Mouse (Mus musculus): ENCODE measurements around the gene Macf1. TPM values are rescaled to one million over a fixed set of nuclear protein-coding genes. Genes with fewer than 3 reads are reported as not detected.
"Not testable (repeated sequence)": the region's sequence is repeated elsewhere in the genome, so short reads cannot be mapped to it uniquely, and the experiment has no call there.

Macf1 gene
- polyA plus RNA-seq, 1 experiment, result 90.1 TPM

DNA sequence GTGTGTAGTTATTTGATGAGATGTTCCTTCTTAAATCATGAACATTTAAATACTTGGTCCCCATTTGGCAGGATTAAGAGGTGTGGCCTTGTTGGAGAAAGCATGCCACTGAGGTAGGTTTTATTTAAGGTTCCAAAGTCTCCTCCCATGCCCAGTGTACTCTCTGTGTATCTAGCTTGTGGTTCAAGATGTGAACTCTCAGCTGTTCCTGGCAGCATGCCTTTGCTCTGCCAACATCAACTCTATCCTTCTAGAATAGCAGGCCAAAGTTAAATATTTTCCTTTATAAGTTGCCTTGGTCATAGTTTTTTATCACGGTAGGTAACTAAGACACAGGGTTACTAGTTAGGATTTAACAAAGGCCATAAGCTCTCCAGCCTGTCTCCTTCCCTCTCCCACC is 230.4 kb downstream of the Macf1 start:
- H3K27ac ChIP-seq (replicated peaks; ENCODE audit: low read depth, low read length), result no peak overlapping the region
- H3K4me3 ChIP-seq (ENCODE audit: insufficient read depth, low read depth, low read length), result no peak overlapping the region
- H3K4me1 ChIP-seq (ENCODE audit: control insufficient read depth, insufficient read depth, insufficient read length, low read length), result peaks cover 4% of the 10 kb centered on the region

DNA sequence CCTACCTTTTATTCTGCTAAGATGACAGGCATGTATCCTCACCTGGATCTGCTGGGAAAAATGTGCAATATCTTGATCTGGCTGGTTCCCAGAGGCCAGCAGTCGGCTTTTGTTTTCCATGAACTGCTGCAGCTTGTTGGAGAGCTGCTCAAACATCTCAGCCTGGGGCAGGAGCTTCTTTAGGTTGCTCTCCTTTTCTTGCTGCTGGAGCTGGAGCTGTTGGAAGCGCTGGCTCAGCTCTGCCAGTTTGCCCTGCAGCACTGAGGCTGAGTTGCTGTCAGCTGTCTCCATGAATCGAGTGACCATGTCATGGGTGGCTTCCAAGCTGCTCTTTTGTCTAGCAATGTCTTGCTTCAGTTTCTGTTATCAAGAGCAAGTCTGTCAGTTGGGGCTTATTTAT is 232.2 kb downstream of the Macf1 start:
- Histone ChIP-seq H3K4me1 (ENCODE audit: control insufficient read depth, insufficient read depth, insufficient read length, low read length) (peaks cover 4% of the 10 kb centered on the region), H3K27ac (replicated peaks; ENCODE audit: low read depth, low read length) (no peak overlapping the region), H3K4me3 (ENCODE audit: insufficient read depth, low read depth, low read length) (no peak overlapping the region)

DNA sequence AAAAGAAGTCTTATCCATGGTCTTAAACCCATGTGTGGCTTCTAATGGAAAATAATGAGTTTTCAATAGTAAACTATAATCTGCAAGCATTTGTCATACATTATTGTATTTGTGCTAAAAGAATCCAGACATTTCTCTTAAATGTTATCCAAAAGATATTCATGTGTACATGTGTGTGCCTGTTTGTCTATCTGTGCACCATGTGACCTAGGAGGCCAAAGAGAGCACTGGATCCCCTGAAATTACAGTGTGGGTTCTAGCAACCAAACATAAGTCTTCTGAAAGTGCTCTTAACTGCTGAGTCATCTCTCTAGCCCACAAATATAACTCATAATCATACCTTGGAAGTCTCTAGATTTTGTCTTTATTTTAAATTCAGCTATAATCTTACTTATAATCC is 234.9 kb downstream of the Macf1 start:
- Histone ChIP-seq H3K4me1 (ENCODE audit: control insufficient read depth, insufficient read depth, insufficient read length, low read length) (peaks cover 2% of the 10 kb centered on the region; the same call in 1 of the 2 replicates), H3K4me3 (ENCODE audit: insufficient read depth, low read depth, low read length) (no peak overlapping the region), H3K27ac (replicated peaks; ENCODE audit: low read depth, low read length) (no peak overlapping the region)

DNA sequence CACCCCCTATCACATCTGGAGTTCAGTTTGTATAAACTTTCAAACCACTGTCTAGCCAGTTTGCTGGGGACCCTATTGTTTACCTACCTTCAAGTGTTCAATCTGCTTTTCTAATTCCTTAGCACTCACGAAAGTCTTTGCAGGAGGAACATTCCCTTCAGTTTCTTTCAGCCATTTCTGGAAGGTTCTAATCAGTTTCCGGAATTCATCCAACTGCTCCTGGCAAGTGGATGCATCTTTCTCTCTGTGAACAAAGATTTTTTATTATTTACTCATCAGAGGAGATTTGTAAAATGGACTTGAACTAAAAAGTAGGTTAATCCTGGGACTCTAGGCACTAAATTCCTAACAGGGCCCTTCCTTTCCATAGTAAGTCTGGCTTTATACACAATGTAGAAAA is 236.1 kb downstream of the Macf1 start:
- H3K27ac ChIP-seq (replicated peaks; ENCODE audit: low read depth, low read length), result peak overlapping the region; percentile 70
- peaks cover 2% of the 10 kb centered on the region; the same call in 1 of the 2 replicates for H3K4me1 ChIP-seq (ENCODE audit: control insufficient read depth, insufficient read depth, insufficient read length, low read length)
- H3K4me3 ChIP-seq (ENCODE audit: insufficient read depth, low read depth, low read length), result no peak overlapping the region

DNA sequence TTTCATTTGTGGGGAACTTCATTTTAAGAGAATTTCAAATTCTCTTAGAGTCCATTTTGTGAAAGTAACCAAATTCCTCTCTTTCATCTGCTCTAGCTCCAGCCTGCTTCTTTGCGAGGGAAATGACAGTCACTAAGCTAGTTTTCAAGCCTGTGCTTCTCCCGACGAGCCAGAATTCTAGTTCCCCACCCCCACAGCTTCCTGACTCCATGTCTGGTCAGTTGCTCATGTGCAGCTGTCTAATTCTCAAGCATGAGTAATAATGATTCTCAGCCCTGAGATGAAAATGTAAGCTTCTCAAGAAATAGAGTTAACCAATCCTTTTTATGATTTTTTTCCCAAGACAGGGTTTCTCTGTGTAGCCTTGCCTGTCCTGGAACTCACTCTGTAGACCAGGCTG is 236.9 kb downstream of the Macf1 start:
- peaks cover 2% of the 10 kb centered on the region; the same call in 1 of the 2 replicates for H3K4me1 ChIP-seq (ENCODE audit: control insufficient read depth, insufficient read depth, insufficient read length, low read length)
- peak overlapping the region; percentile 70; the same call in 1 of the 2 replicates for H3K27ac ChIP-seq (replicated peaks; ENCODE audit: low read depth, low read length)
- H3K4me3 ChIP-seq (ENCODE audit: insufficient read depth, low read depth, low read length), result no peak overlapping the region

DNA sequence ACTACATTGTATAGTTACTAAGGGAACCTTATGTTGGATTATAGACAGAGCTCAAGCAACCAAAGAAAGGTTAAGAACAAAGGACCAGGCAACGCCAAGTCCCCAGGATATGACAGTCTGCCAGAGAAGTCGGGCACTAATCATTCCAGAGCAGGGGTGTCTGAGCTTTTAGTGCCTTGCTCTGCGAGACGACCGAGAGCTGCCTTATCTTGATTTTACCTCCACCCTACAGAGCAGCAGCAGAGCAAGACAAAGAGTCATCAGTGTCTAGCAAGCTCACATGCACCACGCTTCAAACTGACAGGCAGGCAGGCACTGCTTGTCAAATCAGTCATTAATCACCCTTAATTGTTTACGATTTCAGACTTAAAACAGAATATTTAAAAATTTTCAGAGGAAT is 237.4 kb downstream of the Macf1 start:
- Histone ChIP-seq H3K4me3 (ENCODE audit: insufficient read depth, low read depth, low read length) (no peak overlapping the region), H3K4me1 (ENCODE audit: control insufficient read depth, insufficient read depth, insufficient read length, low read length) (peaks cover 2% of the 10 kb centered on the region; the same call in 1 of the 2 replicates), H3K27ac (replicated peaks; ENCODE audit: low read depth, low read length) (peak overlapping the region; percentile 60)

DNA sequence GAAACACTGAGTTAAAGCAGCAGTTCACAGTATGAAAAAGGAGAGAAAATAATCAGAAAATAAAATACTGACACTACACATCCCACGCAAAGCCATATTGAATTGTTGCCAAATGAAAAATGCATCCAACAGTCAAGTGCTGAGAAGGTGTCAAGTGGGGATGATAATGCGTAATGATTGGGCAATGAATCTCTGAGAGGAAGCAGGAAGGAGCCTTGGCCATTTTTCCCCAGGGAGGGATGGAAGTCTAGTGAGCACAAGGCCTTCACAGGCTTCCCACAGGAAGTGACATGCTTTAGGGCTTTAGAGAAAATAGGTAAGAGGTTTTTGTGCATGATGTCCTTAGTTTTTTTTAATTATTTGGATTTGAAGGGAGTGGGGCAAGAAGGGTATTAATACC is 237.9 kb downstream of the Macf1 start:
- H3K27ac ChIP-seq (replicated peaks; ENCODE audit: low read depth, low read length); H3K4me3 ChIP-seq (ENCODE audit: insufficient read depth, low read depth, low read length); H3K4me1 ChIP-seq (ENCODE audit: control insufficient read depth, insufficient read depth, insufficient read length, low read length): not testable (repeated sequence)

DNA sequence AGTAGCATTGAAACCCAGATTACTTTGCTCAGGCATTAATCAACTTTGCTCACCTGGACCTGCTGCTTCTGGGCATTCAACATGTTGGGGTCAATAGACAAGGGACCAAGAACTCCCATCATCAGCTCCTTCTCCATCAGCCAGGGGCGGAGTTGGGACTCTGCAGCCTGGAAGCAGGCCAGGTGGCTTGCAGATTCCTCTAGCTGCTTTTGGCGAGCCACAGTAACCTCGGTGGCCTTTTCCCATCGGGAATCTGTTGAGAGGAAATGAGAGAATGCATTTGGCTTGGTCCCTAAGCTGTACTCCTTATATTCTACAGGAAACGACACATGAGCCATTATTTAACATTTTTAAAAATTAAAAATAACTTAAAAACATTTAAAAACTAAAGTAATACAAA is 245.7 kb downstream of the Macf1 start:
- H3K27ac ChIP-seq (replicated peaks; ENCODE audit: low read depth, low read length), result peak overlapping the region; percentile 85
- no peak overlapping the region for H3K4me3 ChIP-seq (ENCODE audit: insufficient read depth, low read depth, low read length)
- 0 out of 2 replicates have a peak, but pooled peaks cover 2% of the 10 kb centered on the region for H3K4me1 ChIP-seq (ENCODE audit: control insufficient read depth, insufficient read depth, insufficient read length, low read length)

DNA sequence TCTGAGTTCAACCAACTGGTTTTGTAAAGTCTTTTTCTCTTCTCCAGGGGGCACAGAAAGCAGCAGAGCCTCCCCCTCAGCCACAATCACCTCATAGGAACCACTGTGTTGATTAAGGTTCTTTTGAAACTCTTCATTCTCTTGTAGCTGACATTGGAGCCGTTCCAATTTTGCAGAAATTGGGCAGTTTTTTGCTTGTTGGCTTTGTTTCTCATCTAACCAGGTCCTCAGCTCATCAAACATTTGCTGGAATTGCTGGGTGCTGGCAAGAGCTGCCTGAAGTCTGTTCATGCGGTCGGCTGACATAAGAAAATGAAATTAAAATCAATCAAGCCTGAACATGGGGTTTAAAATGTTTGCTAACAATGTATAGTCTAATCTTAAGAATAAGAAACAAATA is 251.0 kb downstream of the Macf1 start:
- peaks cover 4% of the 10 kb centered on the region; the same call in 1 of the 2 replicates for H3K4me1 ChIP-seq (ENCODE audit: control insufficient read depth, insufficient read depth, insufficient read length, low read length)
- H3K4me3 ChIP-seq (ENCODE audit: insufficient read depth, low read depth, low read length), result no peak overlapping the region
- no peak overlapping the region for H3K27ac ChIP-seq (replicated peaks; ENCODE audit: low read depth, low read length)

DNA sequence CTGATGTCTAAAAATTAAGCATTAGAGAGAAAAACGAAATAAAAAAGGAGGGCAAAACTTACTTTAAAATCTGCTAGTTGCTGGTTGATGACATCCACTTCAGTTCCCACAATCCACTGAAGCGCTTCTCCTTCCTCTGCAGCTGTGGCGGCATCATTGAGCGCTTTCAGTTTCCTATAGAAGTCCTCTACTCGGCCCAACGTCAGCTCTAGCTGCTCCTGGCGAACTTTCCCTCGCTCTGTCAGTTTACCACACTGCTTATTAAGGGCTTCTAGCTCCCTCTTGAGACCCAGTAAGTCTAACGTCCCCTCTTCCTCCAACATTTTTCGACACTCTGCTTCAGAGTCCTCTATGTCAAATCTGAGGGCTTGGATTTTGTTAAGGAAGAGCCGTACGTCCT is 252.2 kb downstream of the Macf1 start:
- H3K27ac ChIP-seq (replicated peaks; ENCODE audit: low read depth, low read length), result no peak overlapping the region; the same call in 1 of the 2 replicates
- peaks cover 12% of the 10 kb centered on the region for H3K4me1 ChIP-seq (ENCODE audit: control insufficient read depth, insufficient read depth, insufficient read length, low read length)
- H3K4me3 ChIP-seq (ENCODE audit: insufficient read depth, low read depth, low read length), result no peak overlapping the region

DNA sequence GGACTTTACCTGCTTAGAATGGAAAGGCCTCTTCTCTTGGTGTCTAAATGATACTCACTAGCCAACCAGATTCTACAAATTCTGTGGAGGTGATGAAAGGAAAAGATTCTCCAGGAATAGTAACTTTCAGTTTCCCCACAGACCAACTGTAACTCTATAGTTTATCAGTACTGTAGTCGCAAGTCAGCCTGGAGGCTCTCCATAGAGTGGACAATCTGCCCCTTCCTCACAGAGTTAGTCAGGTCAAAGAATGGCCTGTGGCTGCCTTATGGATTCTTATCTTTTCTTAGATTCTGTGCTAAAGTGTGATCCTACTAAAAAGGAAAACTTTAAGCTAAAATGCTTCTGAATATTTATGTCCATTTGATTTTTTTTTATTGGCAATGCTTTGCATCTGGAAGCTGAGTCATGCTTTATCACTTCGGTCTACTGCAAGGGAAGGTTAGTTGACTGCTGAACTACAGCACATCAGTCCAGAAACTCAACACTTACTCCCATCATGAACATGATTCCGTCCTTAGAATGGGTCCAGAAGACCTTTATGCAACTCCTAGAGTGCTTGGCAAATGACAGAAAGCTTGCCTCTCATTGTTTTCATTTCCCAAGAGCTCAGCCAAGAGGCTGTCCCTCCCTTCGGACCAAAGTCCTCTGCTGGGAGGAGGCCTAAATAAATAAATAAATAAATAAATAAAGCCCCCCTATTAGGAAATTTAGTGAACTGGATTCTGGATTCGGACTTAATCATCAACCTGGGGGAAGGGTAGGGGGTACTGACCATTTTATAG is 256.1 kb downstream of the Macf1 start:
- Histone ChIP-seq H3K4me3 (ENCODE audit: insufficient read depth, low read depth, low read length) (no peak overlapping the region), H3K27ac (replicated peaks; ENCODE audit: low read depth, low read length) (peak overlapping the region; percentile 86), H3K4me1 (ENCODE audit: control insufficient read depth, insufficient read depth, insufficient read length, low read length) (peaks cover 33% of the 10 kb centered on the region)

DNA sequence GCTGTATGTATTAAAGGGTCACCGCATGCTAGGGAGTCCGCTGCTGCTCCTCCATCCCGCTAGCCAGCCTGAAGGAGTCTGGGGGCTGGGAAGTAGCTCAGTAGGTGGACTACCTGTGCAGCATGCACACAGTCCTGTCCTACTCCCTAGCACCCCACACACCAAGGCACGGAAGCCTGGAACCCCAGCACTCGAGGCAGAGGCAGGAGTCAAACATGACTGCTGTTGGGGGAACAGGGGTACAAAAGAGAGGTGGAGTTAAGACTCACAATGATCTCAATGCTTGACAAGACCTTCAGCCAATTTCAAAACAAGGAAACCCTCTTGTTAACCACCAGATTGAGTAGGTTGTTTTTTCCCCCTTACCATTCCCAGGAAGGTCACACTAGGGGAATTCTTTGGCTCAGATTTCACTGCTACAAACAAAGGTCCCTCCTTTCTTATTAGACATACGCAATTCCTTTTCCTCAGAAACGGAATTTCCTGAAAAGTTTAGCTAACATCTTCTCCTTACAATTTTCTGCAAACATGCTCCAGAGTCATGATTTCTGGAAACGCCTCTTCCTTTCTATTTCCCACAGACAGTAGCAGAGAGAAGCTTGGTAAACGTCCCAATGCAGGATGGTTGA is 256.8 kb downstream of the Macf1 start:
- Histone ChIP-seq H3K4me3 (ENCODE audit: insufficient read depth, low read depth, low read length) (0 out of 2 replicates have a peak overlapping the region, but pooled peaks have one; percentile 4), H3K4me1 (ENCODE audit: control insufficient read depth, insufficient read depth, insufficient read length, low read length) (peaks cover 37% of the 10 kb centered on the region), H3K27ac (replicated peaks; ENCODE audit: low read depth, low read length) (peak overlapping the region; percentile 94)

DNA sequence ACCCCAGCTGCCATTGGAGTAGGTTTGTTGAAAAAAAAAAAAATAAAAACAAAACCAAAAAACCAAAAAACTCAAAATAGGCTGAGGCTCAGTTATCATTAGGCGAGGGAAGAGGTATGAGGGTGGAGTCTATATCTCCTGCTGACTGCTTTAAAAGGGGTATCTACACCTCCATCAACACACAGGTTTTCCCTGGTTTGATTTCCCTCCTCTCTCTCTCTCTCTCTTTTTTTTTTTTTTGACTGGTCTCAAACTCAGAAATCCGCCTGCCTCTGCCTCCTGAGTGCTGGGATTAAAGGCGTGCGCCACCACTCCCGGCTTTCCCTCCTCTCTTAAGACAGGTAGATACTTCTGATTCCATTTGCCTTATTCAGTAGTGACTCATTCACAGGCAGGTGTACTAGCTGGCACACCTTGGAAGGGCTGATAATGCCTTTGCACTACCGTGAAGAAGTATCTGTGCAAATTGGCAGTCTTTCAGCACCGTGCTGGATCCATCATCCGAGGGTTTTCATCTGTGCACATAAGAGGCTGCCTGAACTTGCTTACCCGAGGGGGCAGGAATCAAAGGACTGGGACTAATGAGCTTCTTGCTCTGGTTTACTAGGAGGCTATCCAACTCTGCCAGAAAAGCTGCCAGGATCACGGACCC is 257.6 kb downstream of the Macf1 start:
- peaks cover 37% of the 10 kb centered on the region for H3K4me1 ChIP-seq (ENCODE audit: control insufficient read depth, insufficient read depth, insufficient read length, low read length)
- H3K27ac ChIP-seq (replicated peaks; ENCODE audit: low read depth, low read length), result peak overlapping the region; percentile 94
- H3K4me3 ChIP-seq (ENCODE audit: insufficient read depth, low read depth, low read length), result no peak overlapping the region

DNA sequence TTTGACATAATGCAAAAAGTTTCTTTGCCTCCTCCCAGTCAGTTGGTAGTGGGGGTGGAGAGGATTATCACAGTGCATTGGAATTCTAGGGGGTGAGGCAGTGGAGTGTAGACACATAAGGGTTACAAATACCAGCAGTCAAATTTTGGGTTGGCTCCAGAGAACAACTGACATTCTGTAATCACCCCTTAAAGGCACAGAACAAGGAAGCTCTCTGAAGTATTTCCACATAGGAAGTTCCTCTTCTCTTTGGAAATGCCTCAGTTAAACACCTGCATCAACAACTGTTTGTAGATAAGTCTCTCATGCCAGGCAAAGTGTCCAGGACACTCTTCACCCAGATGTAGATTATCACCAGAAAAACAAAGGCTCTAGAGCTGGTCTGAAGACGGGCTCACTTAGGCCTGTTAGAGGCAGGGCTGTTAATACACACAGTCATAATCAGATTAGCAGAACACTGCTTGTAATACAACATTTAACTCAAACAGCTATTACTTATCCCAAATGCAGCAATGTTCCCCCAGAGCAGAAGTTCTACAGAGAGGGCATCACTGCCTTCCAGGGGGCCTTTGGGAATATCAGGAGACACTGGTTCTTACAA is 258.4 kb downstream of the Macf1 start:
- peak overlapping the region; percentile 72 for H3K27ac ChIP-seq (replicated peaks; ENCODE audit: low read depth, low read length)
- H3K4me3 ChIP-seq (ENCODE audit: insufficient read depth, low read depth, low read length), result no peak overlapping the region
- peaks cover 37% of the 10 kb centered on the region for H3K4me1 ChIP-seq (ENCODE audit: control insufficient read depth, insufficient read depth, insufficient read length, low read length)

DNA sequence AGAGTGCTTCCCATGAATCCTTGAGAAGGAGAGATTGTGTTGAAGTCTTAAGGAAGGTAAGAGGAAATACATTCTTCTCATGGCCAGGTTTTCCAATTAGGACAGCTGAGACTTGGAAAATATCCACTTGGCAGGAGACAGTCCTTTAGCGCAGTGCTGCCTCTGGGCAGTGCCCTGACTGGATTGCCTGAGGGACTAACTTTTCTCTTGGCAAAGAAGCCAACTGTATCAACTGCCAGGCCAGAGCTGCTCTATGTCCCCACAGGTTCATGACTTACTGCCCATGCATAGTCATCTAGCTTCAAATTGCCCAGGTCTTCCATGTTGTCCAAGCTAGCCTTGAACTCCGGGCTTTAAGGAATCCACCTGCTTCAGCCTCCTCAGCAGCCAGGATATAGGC is 260.1 kb downstream of the Macf1 start:
- Histone ChIP-seq H3K4me1 (ENCODE audit: control insufficient read depth, insufficient read depth, insufficient read length, low read length) (peaks cover 37% of the 10 kb centered on the region), H3K4me3 (ENCODE audit: insufficient read depth, low read depth, low read length) (no peak overlapping the region), H3K27ac (replicated peaks; ENCODE audit: low read depth, low read length) (peak overlapping the region; percentile 57)
